ENCODE assay signal across 22 mouse cellular contexts in the genomic region with DNA sequence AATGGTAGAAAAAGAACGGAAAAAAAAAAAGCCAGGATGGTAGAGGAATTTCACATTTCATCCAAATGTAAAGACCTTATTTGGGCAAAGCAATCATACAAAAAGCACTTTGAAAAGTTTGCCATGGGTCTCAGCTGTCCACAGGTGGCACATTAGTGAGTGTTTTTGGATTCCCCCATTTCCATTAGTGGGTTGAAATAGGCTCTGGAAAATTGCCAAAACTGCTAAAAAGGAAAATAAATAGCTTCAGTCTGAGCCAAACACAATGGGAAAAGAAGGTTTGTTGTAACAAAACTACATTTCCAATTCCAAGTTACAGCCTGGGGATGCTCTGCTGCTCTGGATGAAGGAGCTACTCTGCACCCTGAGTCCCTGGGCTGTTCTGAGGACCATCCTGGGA. TPM values are rescaled to one million over a fixed set of nuclear protein-coding genes. Genes with fewer than 3 reads are reported as not detected.
"Had no signal": no experiment of that assay in that cellular context is flagged by ENCODE, and none has a peak within 500 bp of the region (broad histone marks: within the 10 kb centered on the region; RNA-seq: fewer than 3 reads in every experiment).

No protein-coding gene starts in this region.

- H3K4me2 ChIP-seq: liver, embryonic 13.5 days; lung, embryonic 15.5 days; neural tube, embryonic 12.5 days; neural tube, embryonic 15.5 days; stomach, embryonic 15.5 days had no signal

- H3K9ac ChIP-seq: liver, embryonic 13.5 days; lung, embryonic 15.5 days; neural tube, embryonic 12.5 days; neural tube, embryonic 15.5 days; stomach, embryonic 15.5 days had no signal

- DNase-seq: kidney, adult 2 months; kidney, postnatal 25 days; layer of hippocampus, adult 9-11 months; liver, embryonic 13.5 days; lung, postnatal 10 days; lung, postnatal 36 days; midbrain, embryonic 14.5 days; right cerebral cortex, adult 18-20 months; right cerebral cortex, postnatal 14 days; spleen, adult 18-20 months; thymus, postnatal 25 days had no signal

- H3K36me3 ChIP-seq: liver, embryonic 13.5 days; lung, embryonic 15.5 days; midbrain, embryonic 10.5 days; neural tube, embryonic 12.5 days; neural tube, embryonic 15.5 days; stomach, embryonic 15.5 days had no signal

- H3K4me3 ChIP-seq: layer of hippocampus, adult 2 months; liver, embryonic 13.5 days; lung, embryonic 15.5 days; megakaryocyte, embryonic 14.5 days; midbrain, embryonic 10.5 days; neural tube, embryonic 12.5 days; neural tube, embryonic 15.5 days; stomach, embryonic 15.5 days had no signal

- H3K27ac ChIP-seq: kidney, postnatal 0 days; layer of hippocampus, adult 2 months; liver, embryonic 13.5 days; lung, embryonic 15.5 days; midbrain, embryonic 10.5 days; neural tube, embryonic 12.5 days; neural tube, embryonic 15.5 days; stomach, embryonic 15.5 days had no signal

- H3K4me1 ChIP-seq: lung, embryonic 15.5 days; megakaryocyte, embryonic 14.5 days; midbrain, embryonic 10.5 days; neural tube, embryonic 15.5 days; stomach, embryonic 15.5 days had no signal

- H3K27me3 ChIP-seq: liver, embryonic 13.5 days; lung, embryonic 15.5 days; neural tube, embryonic 12.5 days; neural tube, embryonic 15.5 days; stomach, embryonic 15.5 days had no signal

- H3K9me3 ChIP-seq: liver, embryonic 13.5 days; lung, embryonic 15.5 days; midbrain, embryonic 10.5 days; neural tube, embryonic 12.5 days; neural tube, embryonic 15.5 days; stomach, embryonic 15.5 days had no signal

RNA-seq across cellular contexts. Expression of a gene that starts 9.8 kb away (rescaled TPM):
- total RNA-seq: left cerebral cortex, adult 18-20 months; left cerebral cortex, postnatal 25 days had no signal
- polyA plus RNA-seq: large intestine, adult 2 months had no signal
